ENCODE assay signal across 1 mouse cellular context in genomic region chr15:102091063-102091679, GRCm38 (mm10).
A peak's percentile ranks its signal among the peaks of the same experiment; 100 is the strongest.
TF ChIP-seq lines count a peak whose summit lies in the region.

No protein-coding gene starts in this region.

TF ChIP-seq in CH12.LX, 34 proteins besides CTCF, POLR2A, EP300 and RAD21 (continued from another document):
- TF ChIP-seq TCF12 (IDR thresholded peaks at IDR 0.05; ENCODE audit: low read depth, low read length) (peak; percentile 78), MAZ (IDR thresholded peaks at IDR 0.05; ENCODE audit: low read depth, low read length) (no peak), IRF4 (IDR thresholded peaks at IDR 0.05; ENCODE audit: low read depth, low read length) (peak; percentile 66; the same call in 1 of the 2 replicates), USF1 (IDR thresholded peaks at IDR 0.05; ENCODE audit: low read depth, low read length) (peak; percentile 4; the same call in 1 of the 2 replicates), ELF1 (IDR thresholded peaks at IDR 0.05; ENCODE audit: low read depth, low read length) (peak; percentile 55; the same call in 1 of the 2 replicates), ZKSCAN1 (IDR thresholded peaks at IDR 0.05; ENCODE audit: borderline replicate concordance, low read depth, low read length) (no peak), MXI1 (IDR thresholded peaks at IDR 0.05; ENCODE audit: low read depth, low read length) (peak; percentile 55; the same call in 1 of the 2 replicates), SIN3A (IDR thresholded peaks at IDR 0.05; ENCODE audit: low read length) (peak; percentile 70; the same call in 1 of the 2 replicates), NRF1 (IDR thresholded peaks at IDR 0.05; ENCODE audit: low read depth, low read length) (no peak), JUN (IDR thresholded peaks at IDR 0.05; ENCODE audit: insufficient read depth, low read depth, low read length) (peak; percentile 79)
